Mouse (Mus musculus) G1E (cell line): ENCODE measurements at regions not wholly inside any gene's neighbourhood (a gene's known extent, or its start where the extent isn't known, plus 50 kb on each side); places are given as distances from the start of the nearest gene placed in this dataset.

Experiments
- CTCF ChIP-seq: IDR thresholded peaks from 2 replicates; pipeline ENCODE4 v1.5.1; 2012; ENCODE audit warnings: low read depth, low read length, inconsistent platforms, mixed read lengths
- GATA1 ChIP-seq: IDR thresholded peaks from 2 replicates; pipeline ENCODE4 v1.6.1; 2012; ENCODE audit warnings: borderline replicate concordance, low read length, inconsistent platforms, mixed read lengths
- POLR2AphosphoS5 ChIP-seq: IDR thresholded peaks from 2 replicates; pipeline ENCODE4 v1.6.1; 2012; ENCODE audit warnings: low read depth, low read length, inconsistent platforms; ENCODE audit not compliant: insufficient replicate concordance

GRCm38 (mm10) chr4:94261136-94261535, 295.2 kb upstream of the Gm10306 start:
- TF ChIP-seq GATA1 = no peak
- TF ChIP-seq CTCF = no peak
- no peak for TF ChIP-seq POLR2AphosphoS5
